Mouse (Mus musculus): ENCODE results near the gene Calcr. TPM values are rescaled to one million over a fixed set of nuclear protein-coding genes. Genes with fewer than 3 reads are reported as not detected.
"Not testable (repeated sequence)": the region's sequence is repeated elsewhere in the genome, so short reads cannot be mapped to it uniquely, and the experiment has no call there.

The Calcr gene
- polyA plus RNA-seq, 1 experiment = not detected

DNA sequence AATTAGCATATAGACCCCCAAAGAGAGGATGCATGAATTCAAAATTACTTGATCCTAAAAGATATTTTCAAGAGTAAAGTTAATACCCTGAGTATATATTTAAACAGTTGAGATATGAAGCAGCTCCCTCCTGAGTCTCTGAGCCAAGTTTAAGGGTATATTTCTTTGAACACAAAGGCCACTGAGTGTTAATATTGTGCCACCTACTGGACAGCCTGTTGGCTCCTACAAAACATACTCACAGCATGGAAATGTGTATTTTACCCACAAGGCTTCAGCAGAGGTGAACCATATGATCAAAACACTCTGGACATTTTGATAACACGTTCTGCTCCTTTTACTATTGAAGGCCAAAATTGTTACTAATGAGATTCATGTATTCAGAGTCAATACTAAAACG is 19.0 kb downstream of the Calcr start:
- Histone ChIP-seq H3K4me3 (ENCODE audit: insufficient read depth, poor library complexity, severe bottlenecking) (no peak overlapping the region), H3ac (ENCODE audit: control insufficient read depth, insufficient read length, low read depth) (no peak overlapping the region), H3K79me2 (ENCODE audit: control insufficient read depth, insufficient read depth) (no peaks in the 10 kb centered on the region), H3K36me3 (ENCODE audit: control insufficient read depth, insufficient read depth) (no peaks in the 10 kb centered on the region), H3K79me3 (ENCODE audit: low read depth) (no peaks in the 10 kb centered on the region), H3K27me3 (ENCODE audit: control insufficient read depth, insufficient read depth, insufficient read length) (peaks cover 3% of the 10 kb centered on the region)
- TF ChIP-seq FOSL1 (IDR thresholded peaks at IDR 0.05; ENCODE audit: insufficient read depth, low read length, poor library complexity, severe bottlenecking) (no peak), MYOG (IDR thresholded peaks at IDR 0.05; ENCODE audit: control insufficient read depth, extremely low read depth, insufficient read length) (no peak), CEBPB (IDR thresholded peaks at IDR 0.05; ENCODE audit: low read depth) (no peak), USF1 (IDR thresholded peaks at IDR 0.05; ENCODE audit: low read depth) (no peak), MAX (IDR thresholded peaks at IDR 0.05) (no peak), MYOD1 (IDR thresholded peaks at IDR 0.05; ENCODE audit: control insufficient read depth, insufficient read length, low read depth) (no peak), CTCF (IDR thresholded peaks at IDR 0.05; ENCODE audit: control insufficient read depth, insufficient read depth, insufficient read length) (no peak)

GRCm38 (mm10) chr6:3741996-3742713 is 22.4 kb downstream of the Calcr start:
- no peak for TF ChIP-seq FOSL1 (IDR thresholded peaks at IDR 0.05; ENCODE audit: insufficient read depth, low read length, poor library complexity, severe bottlenecking)
- TF ChIP-seq MYOG (IDR thresholded peaks at IDR 0.05; ENCODE audit: control insufficient read depth, extremely low read depth, insufficient read length) = no peak
- TF ChIP-seq CTCF (IDR thresholded peaks at IDR 0.05; ENCODE audit: control insufficient read depth, insufficient read depth, insufficient read length) = no peak
- TF ChIP-seq MAX (IDR thresholded peaks at IDR 0.05) = no peak
- no peak overlapping the region for H3ac ChIP-seq (ENCODE audit: control insufficient read depth, insufficient read length, low read depth)
- H3K79me3 ChIP-seq (ENCODE audit: low read depth) = no peaks in the 10 kb centered on the region
- peaks cover 3% of the 10 kb centered on the region for H3K27me3 ChIP-seq (ENCODE audit: control insufficient read depth, insufficient read depth, insufficient read length)
- no peak overlapping the region for H3K4me3 ChIP-seq (ENCODE audit: insufficient read depth, poor library complexity, severe bottlenecking)
- H3K36me3 ChIP-seq (ENCODE audit: control insufficient read depth, insufficient read depth) = no peaks in the 10 kb centered on the region
- no peaks in the 10 kb centered on the region for H3K79me2 ChIP-seq (ENCODE audit: control insufficient read depth, insufficient read depth)

DNA sequence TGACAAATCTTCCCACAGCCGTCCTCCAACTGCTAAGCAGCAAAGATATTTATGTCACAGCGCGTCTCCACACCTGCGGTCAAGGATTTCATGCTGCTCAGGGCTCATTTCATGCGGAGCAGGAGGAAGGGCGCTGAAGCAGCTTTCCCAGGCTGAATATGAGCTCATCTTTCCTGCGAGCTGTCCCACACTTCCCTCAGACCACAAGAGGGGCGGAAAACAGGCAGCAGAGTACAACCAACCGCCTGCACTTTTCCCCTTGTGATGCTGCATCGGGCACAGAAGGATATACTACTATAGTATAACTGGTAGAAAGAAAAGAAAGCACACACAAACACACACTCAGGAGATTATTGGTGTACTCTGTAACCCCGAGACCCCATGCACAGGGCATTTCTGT is 23.2 kb downstream of the Calcr start:
- no peaks in the 10 kb centered on the region for H3K79me3 ChIP-seq (ENCODE audit: low read depth)
- H3K36me3 ChIP-seq (ENCODE audit: control insufficient read depth, insufficient read depth) = no peaks in the 10 kb centered on the region
- no peak overlapping the region for H3ac ChIP-seq (ENCODE audit: control insufficient read depth, insufficient read length, low read depth)
- H3K79me2 ChIP-seq (ENCODE audit: control insufficient read depth, insufficient read depth) = no peaks in the 10 kb centered on the region
- no peak overlapping the region for H3K4me3 ChIP-seq (ENCODE audit: insufficient read depth, poor library complexity, severe bottlenecking)
- H3K27me3 ChIP-seq (ENCODE audit: control insufficient read depth, insufficient read depth, insufficient read length) = peaks cover 3% of the 10 kb centered on the region
- TF ChIP-seq CEBPB (IDR thresholded peaks at IDR 0.05; ENCODE audit: low read depth) = no peak
- TF ChIP-seq FOSL1 (IDR thresholded peaks at IDR 0.05; ENCODE audit: insufficient read depth, low read length, poor library complexity, severe bottlenecking) = no peak
- no peak for TF ChIP-seq MYOG (IDR thresholded peaks at IDR 0.05; ENCODE audit: control insufficient read depth, extremely low read depth, insufficient read length)
- TF ChIP-seq CTCF (IDR thresholded peaks at IDR 0.05; ENCODE audit: control insufficient read depth, insufficient read depth, insufficient read length) = no peak
- no peak for TF ChIP-seq USF1 (IDR thresholded peaks at IDR 0.05; ENCODE audit: low read depth)
- TF ChIP-seq MAX (IDR thresholded peaks at IDR 0.05) = no peak
- TF ChIP-seq MYOD1 (IDR thresholded peaks at IDR 0.05; ENCODE audit: control insufficient read depth, insufficient read length, low read depth) = no peak

- TF ChIP-seq MYOG (IDR thresholded peaks at IDR 0.05; ENCODE audit: control insufficient read depth, extremely low read depth, insufficient read length) (no peak), MYOD1 (IDR thresholded peaks at IDR 0.05; ENCODE audit: control insufficient read depth, insufficient read length, low read depth) (no peak), USF1 (IDR thresholded peaks at IDR 0.05; ENCODE audit: low read depth) (no peak), CEBPB (IDR thresholded peaks at IDR 0.05; ENCODE audit: low read depth) (no peak), FOSL1 (IDR thresholded peaks at IDR 0.05; ENCODE audit: insufficient read depth, low read length, poor library complexity, severe bottlenecking) (no peak), MAX (IDR thresholded peaks at IDR 0.05) (no peak), CTCF (IDR thresholded peaks at IDR 0.05; ENCODE audit: control insufficient read depth, insufficient read depth, insufficient read length) (no peak)
- Histone ChIP-seq H3K79me2 (ENCODE audit: control insufficient read depth, insufficient read depth) (no peaks in the 10 kb centered on the region), H3K27me3 (ENCODE audit: control insufficient read depth, insufficient read depth, insufficient read length) (no peaks in the 10 kb centered on the region), H3ac (ENCODE audit: control insufficient read depth, insufficient read length, low read depth) (no peak overlapping the region), H3K36me3 (ENCODE audit: control insufficient read depth, insufficient read depth) (no peaks in the 10 kb centered on the region), H3K4me3 (ENCODE audit: insufficient read depth, poor library complexity, severe bottlenecking) (no peak overlapping the region), H3K79me3 (ENCODE audit: low read depth) (no peaks in the 10 kb centered on the region)
Measured at GRCm38 (mm10) chr6:3730246-3730867, 34.2 kb downstream of the Calcr start.

DNA sequence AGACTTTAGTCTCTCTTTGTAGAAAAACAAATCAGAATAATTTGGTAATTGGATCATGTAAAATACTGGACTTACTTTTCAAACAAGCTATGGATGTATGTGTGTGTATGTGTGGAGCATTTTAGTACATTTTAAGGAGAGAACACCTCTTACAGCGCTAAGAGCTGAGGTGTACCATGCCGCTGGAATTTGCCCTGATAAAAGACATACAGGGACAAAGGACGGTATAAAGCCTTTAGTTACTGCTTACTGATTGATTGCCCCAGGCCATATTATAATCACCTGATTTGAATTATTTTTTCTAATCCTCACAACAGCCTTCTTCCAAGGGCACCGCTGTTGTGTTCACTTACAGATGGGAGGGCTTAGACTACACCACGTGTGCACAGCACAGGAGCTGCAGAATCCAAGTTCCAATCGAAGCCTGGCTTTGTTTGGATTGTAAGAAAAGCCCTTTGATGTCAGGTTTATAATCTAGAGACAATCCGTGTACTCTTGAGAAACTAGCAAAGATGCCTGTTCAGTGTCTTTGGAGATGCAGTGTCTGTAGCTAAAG is 76.3 kb downstream of the Calcr start:
- Histone ChIP-seq H3K36me3 (ENCODE audit: control insufficient read depth, insufficient read depth) (no peaks in the 10 kb centered on the region), H3K27me3 (ENCODE audit: control insufficient read depth, insufficient read depth, insufficient read length) (no peaks in the 10 kb centered on the region), H3K4me3 (ENCODE audit: insufficient read depth, poor library complexity, severe bottlenecking) (no peak overlapping the region), H3ac (ENCODE audit: control insufficient read depth, insufficient read length, low read depth) (no peak overlapping the region), H3K79me2 (ENCODE audit: control insufficient read depth, insufficient read depth) (no peaks in the 10 kb centered on the region), H3K79me3 (ENCODE audit: low read depth) (no peaks in the 10 kb centered on the region)
- TF ChIP-seq MYOG (IDR thresholded peaks at IDR 0.05; ENCODE audit: control insufficient read depth, extremely low read depth, insufficient read length) = no peak
- TF ChIP-seq USF1 (IDR thresholded peaks at IDR 0.05; ENCODE audit: low read depth) = no peak
- TF ChIP-seq FOSL1 (IDR thresholded peaks at IDR 0.05; ENCODE audit: insufficient read depth, low read length, poor library complexity, severe bottlenecking) = no peak
- no peak for TF ChIP-seq MAX (IDR thresholded peaks at IDR 0.05)
- no peak for TF ChIP-seq MYOD1 (IDR thresholded peaks at IDR 0.05; ENCODE audit: control insufficient read depth, insufficient read length, low read depth)
- no peak for TF ChIP-seq CEBPB (IDR thresholded peaks at IDR 0.05; ENCODE audit: low read depth)
- TF ChIP-seq CTCF (IDR thresholded peaks at IDR 0.05; ENCODE audit: control insufficient read depth, insufficient read depth, insufficient read length) = no peak

DNA sequence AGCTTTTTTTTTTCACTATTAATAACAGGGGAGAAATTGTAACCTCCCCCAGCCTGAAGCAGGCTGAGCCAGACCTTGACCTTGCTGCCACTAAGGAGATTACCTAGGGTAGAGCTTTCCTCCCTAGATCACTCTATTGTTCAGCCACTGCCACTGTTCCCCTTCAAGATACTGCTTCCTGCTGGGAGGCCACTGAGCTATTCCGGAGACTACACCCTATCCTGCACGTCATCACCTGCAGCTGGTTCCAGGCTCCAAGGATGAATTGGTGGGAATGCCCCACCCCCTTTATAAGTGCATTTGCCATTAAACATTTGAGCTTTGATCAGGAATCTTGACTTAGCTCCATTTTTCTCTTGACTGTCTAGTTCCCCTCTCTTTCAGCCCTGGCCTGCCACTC is 86.2 kb downstream of the Calcr start:
- not testable (repeated sequence) for H3K79me2 ChIP-seq (ENCODE audit: control insufficient read depth, insufficient read depth); H3K27me3 ChIP-seq (ENCODE audit: control insufficient read depth, insufficient read depth, insufficient read length); H3K4me3 ChIP-seq (ENCODE audit: insufficient read depth, poor library complexity, severe bottlenecking); H3K36me3 ChIP-seq (ENCODE audit: control insufficient read depth, insufficient read depth); H3ac ChIP-seq (ENCODE audit: control insufficient read depth, insufficient read length, low read depth); H3K79me3 ChIP-seq (ENCODE audit: low read depth)

Data from C2C12 (cell line).